Mouse (Mus musculus): ENCODE results near the gene Cct7.

Cct7 gene

GRCm38 (mm10) chr6:85452411-85452665, 1.0 kb downstream of the Cct7 start:
- no peak for DNase-seq (ENCODE audit: low spot score)

- peak; percentile 21 for DNase-seq (ENCODE audit: low spot score)
These were observed 1.5 kb downstream of the Cct7 start for GRCm38 (mm10) chr6:85452816-85453215.

- DNase-seq (ENCODE audit: low spot score): no peak
These were observed 8.3 kb downstream of the Cct7 start for GRCm38 (mm10) chr6:85459621-85460020.

GRCm38 (mm10) chr6:85465381-85465780, 14.1 kb downstream of the Cct7 start:
- DNase-seq (ENCODE audit: low spot score): peak; percentile 64

GRCm38 (mm10) chr6:85469660-85470430, 18.5 kb downstream of the Cct7 start:
- DNase-seq (ENCODE audit: low spot score): no peak

- no peak for DNase-seq (ENCODE audit: low spot score)
These were observed 20.6 kb downstream of the Cct7 start for GRCm38 (mm10) chr6:85471962-85472361.

- DNase-seq (ENCODE audit: low spot score): no peak
These were observed 21.2 kb downstream of the Cct7 start for GRCm38 (mm10) chr6:85472542-85472941.

- no peak for DNase-seq (ENCODE audit: low spot score)
These were observed 24.3 kb downstream of the Cct7 start for GRCm38 (mm10) chr6:85475581-85475980.

GRCm38 (mm10) chr6:85477366-85477917, 26.1 kb downstream of the Cct7 start:
- DNase-seq (ENCODE audit: low spot score): peak; percentile 55

- DNase-seq (ENCODE audit: low spot score): no peak
These were observed 27.1 kb downstream of the Cct7 start for GRCm38 (mm10) chr6:85478416-85478815.

- no peak for DNase-seq (ENCODE audit: low spot score)
These were observed 28.7 kb downstream of the Cct7 start for GRCm38 (mm10) chr6:85479979-85480378.

GRCm38 (mm10) chr6:85480685-85481084, 29.4 kb downstream of the Cct7 start:
- no peak for DNase-seq (ENCODE audit: low spot score)

- peak; percentile 24 for DNase-seq (ENCODE audit: low spot score)
These were observed 32.8 kb downstream of the Cct7 start for GRCm38 (mm10) chr6:85483843-85484721.

- DNase-seq (ENCODE audit: low spot score): no peak
These were observed 34.4 kb downstream of the Cct7 start for GRCm38 (mm10) chr6:85485738-85486137.

GRCm38 (mm10) chr6:85488510-85488909, 37.2 kb downstream of the Cct7 start:
- no peak for DNase-seq (ENCODE audit: low spot score)

- no peak for DNase-seq (ENCODE audit: low spot score)
These were observed 38.4 kb downstream of the Cct7 start for GRCm38 (mm10) chr6:85489717-85490116.

GRCm38 (mm10) chr6:85490252-85490651, 38.9 kb downstream of the Cct7 start:
- no peak for DNase-seq (ENCODE audit: low spot score)

- no peak for DNase-seq (ENCODE audit: low spot score)
These were observed 40.3 kb downstream of the Cct7 start for GRCm38 (mm10) chr6:85491606-85492005.

- no peak for DNase-seq (ENCODE audit: low spot score)
These were observed 45.7 kb downstream of the Cct7 start for GRCm38 (mm10) chr6:85496976-85497375.

- DNase-seq (ENCODE audit: low spot score): peak; percentile 20
These were observed 46.8 kb downstream of the Cct7 start for GRCm38 (mm10) chr6:85498147-85498546.

- DNase-seq (ENCODE audit: low spot score): no peak
These were observed 49.1 kb downstream of the Cct7 start for GRCm38 (mm10) chr6:85500416-85500815.

- no peak for DNase-seq (ENCODE audit: low spot score)
These were observed 50.3 kb downstream of the Cct7 start for GRCm38 (mm10) chr6:85501571-85502102.

Measured in retina, embryonic 14.5 days (tissue).